Mouse (Mus musculus): Measurements from ENCODE around the gene Prorsd1.

DNA sequence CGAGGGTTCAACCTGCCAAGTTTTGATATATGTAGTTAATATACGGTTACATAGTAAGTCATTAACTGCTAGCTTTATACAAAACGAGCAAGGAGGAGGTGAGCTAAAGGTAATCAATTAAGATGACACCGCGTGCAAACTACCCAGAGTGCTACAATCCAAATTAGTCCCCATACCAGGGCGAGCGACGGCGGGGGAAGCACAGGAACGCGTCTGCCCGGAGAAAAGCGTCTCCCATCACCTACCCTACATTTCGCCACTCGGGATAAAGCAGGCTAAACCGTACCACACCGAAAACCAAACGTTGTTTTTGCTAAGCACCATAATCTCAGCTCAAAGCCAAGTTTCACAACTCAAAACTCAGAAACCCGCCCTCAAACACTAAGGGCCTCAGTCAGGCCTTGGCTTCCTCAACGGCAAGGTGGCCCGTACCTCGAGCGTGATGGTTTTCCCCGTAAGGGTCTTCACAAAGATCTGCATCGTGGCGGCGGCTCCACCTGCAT is 32.5 kb upstream of the Prorsd1 start:
- TF ChIP-seq CTCF (IDR thresholded peaks at IDR 0.05; ENCODE audit: control insufficient read depth, insufficient read depth, insufficient read length) (no peak), MAX (IDR thresholded peaks at IDR 0.05) (no peak), CEBPB (IDR thresholded peaks at IDR 0.05; ENCODE audit: low read depth) (no peak), USF1 (IDR thresholded peaks at IDR 0.05; ENCODE audit: low read depth) (no peak), MYOG (IDR thresholded peaks at IDR 0.05; ENCODE audit: control insufficient read depth, extremely low read depth, insufficient read length) (no peak), MYOD1 (IDR thresholded peaks at IDR 0.05; ENCODE audit: control insufficient read depth, insufficient read length, low read depth) (no peak)

Measured in C2C12 (cell line).